Mouse (Mus musculus) E14TG2a.4 (cell line): ENCODE data around the gene Tigd3.

Source experiments
- CTCF ChIP-seq: conservative IDR thresholded peaks from 2 replicates; pipeline ENCODE4 v1.5.1; 2014; ENCODE audit warnings: low read length
- NANOG ChIP-seq: IDR thresholded peaks from 2 replicates; pipeline ENCODE4 v1.6.1; 2014; ENCODE audit warnings: borderline replicate concordance, low read length, mixed read lengths
- POU5F1 ChIP-seq: IDR thresholded peaks from 2 replicates; pipeline ENCODE4 v1.6.1; 2014; ENCODE audit warnings: low read length, borderline replicate concordance

- TF ChIP-seq CTCF (no peak), NANOG (no peak), POU5F1 (no peak)
Observed at GRCm38 (mm10) chr19:5868096-5868495, 25.9 kb downstream of the Tigd3 start.
